Mouse (Mus musculus): ENCODE measurements at regions not wholly inside any gene's neighbourhood (a gene's known extent, or its start where the extent isn't known, plus 50 kb on each side); places are given as distances from the start of the nearest gene placed in this dataset.

- DNase-seq (ENCODE audit: low spot score in 2 of 2): no peak
- intact Hi-C loops (cut with DNase I): no loop called here
Measured at GRCm38 (mm10) chr9:46581844-46582243, 262.1 kb upstream of the 4931429L15Rik start.

GRCm38 (mm10) chr9:46562301-46562700, 242.5 kb upstream of the 4931429L15Rik start:
- intact Hi-C loops (cut with DNase I): no loop called here
- no peak for DNase-seq (ENCODE audit: low spot score in 2 of 2)

GRCm38 (mm10) chr9:46558481-46558880, 238.7 kb upstream of the 4931429L15Rik start:
- DNase-seq (ENCODE audit: low spot score in 2 of 2): no peak
- intact Hi-C loops (cut with DNase I): no loop called here

GRCm38 (mm10) chr9:46557781-46558180, 238.0 kb upstream of the 4931429L15Rik start:
- DNase-seq (ENCODE audit: low spot score in 2 of 2): no peak
- intact Hi-C loops (cut with DNase I): no loop called here

- DNase-seq (ENCODE audit: low spot score in 2 of 2): no peak
- intact Hi-C loops (cut with DNase I): no loop called here
Measured at GRCm38 (mm10) chr9:46555156-46555555, 235.4 kb upstream of the 4931429L15Rik start.

GRCm38 (mm10) chr9:46554586-46555152, 234.9 kb upstream of the 4931429L15Rik start:
- no peak for DNase-seq (ENCODE audit: low spot score in 2 of 2)
- intact Hi-C loops (cut with DNase I): no loop called here

GRCm38 (mm10) chr9:46549416-46549815, 229.6 kb upstream of the 4931429L15Rik start:
- intact Hi-C loops (cut with DNase I): no loop called here

GRCm38 (mm10) chr9:46544326-46544725, 224.5 kb upstream of the 4931429L15Rik start:
- no peak for DNase-seq (ENCODE audit: low spot score in 2 of 2)
- intact Hi-C loops (cut with DNase I): no loop called here

More at GRCm38 (mm10) chr9:46549416-46549815, 229.6 kb upstream of the 4931429L15Rik start:
- no peak for DNase-seq (ENCODE audit: low spot score in 2 of 2)

- DNase-seq (ENCODE audit: low spot score in 2 of 2): no peak
- intact Hi-C loops (cut with DNase I): no loop called here
Measured at GRCm38 (mm10) chr9:46541001-46541400, 221.2 kb upstream of the 4931429L15Rik start.

GRCm38 (mm10) chr9:46538616-46539015, 218.8 kb upstream of the 4931429L15Rik start:
- no peak for DNase-seq (ENCODE audit: low spot score in 2 of 2)
- intact Hi-C loops (cut with DNase I): no loop called here

GRCm38 (mm10) chr9:46516401-46517130, 196.8 kb upstream of the 4931429L15Rik start:
- intact Hi-C loops (cut with DNase I): no loop called here
- DNase-seq (ENCODE audit: low spot score in 2 of 2): peak in 1 of 2 experiments; percentile 32

- peak in 1 of 2 experiments; percentile 43 for DNase-seq (ENCODE audit: low spot score in 2 of 2)
- intact Hi-C loops (cut with DNase I): loop anchor here (5.0 kb wide), 1 partner anchor 90 kb away; no protein-coding TSS in a partner anchor
Measured at GRCm38 (mm10) chr9:46512276-46513051, 192.7 kb upstream of the 4931429L15Rik start.

- intact Hi-C loops (cut with DNase I): loop anchor here (5.0 kb wide), 1 partner anchor 91 kb away; no protein-coding TSS in a partner anchor
- peak; percentile 36 to 37 for DNase-seq (ENCODE audit: low spot score in 2 of 2)
Measured at GRCm38 (mm10) chr9:46511307-46511706, 191.5 kb upstream of the 4931429L15Rik start.

- intact Hi-C loops (cut with DNase I): loop anchor here (5.0 to 10.0 kb wide), 2 partner anchors 92 to 125 kb away; no protein-coding TSS in a partner anchor
- no peak for DNase-seq (ENCODE audit: low spot score in 2 of 2)
Measured at GRCm38 (mm10) chr9:46509896-46510295, 190.1 kb upstream of the 4931429L15Rik start.

GRCm38 (mm10) chr9:46509458-46509857, 189.7 kb upstream of the 4931429L15Rik start:
- intact Hi-C loops (cut with DNase I): loop anchor here (10.0 kb wide), 1 partner anchor 125 kb away; no protein-coding TSS in a partner anchor
- no peak for DNase-seq (ENCODE audit: low spot score in 2 of 2)

- intact Hi-C loops (cut with DNase I): loop anchor here (10.0 kb wide), 1 partner anchor 122 kb away; no protein-coding TSS in a partner anchor
Measured at GRCm38 (mm10) chr9:46507036-46507435, 187.2 kb upstream of the 4931429L15Rik start.

GRCm38 (mm10) chr9:46504536-46504935, 184.8 kb upstream of the 4931429L15Rik start:
- intact Hi-C loops (cut with DNase I): loop anchor here (10.0 kb wide), 1 partner anchor 120 kb away; no protein-coding TSS in a partner anchor
- no peak for DNase-seq (ENCODE audit: low spot score in 2 of 2)

More at GRCm38 (mm10) chr9:46507036-46507435, 187.2 kb upstream of the 4931429L15Rik start:
- DNase-seq (ENCODE audit: low spot score in 2 of 2): no peak

GRCm38 (mm10) chr9:46504133-46504416, 184.3 kb upstream of the 4931429L15Rik start:
- intact Hi-C loops (cut with DNase I): loop anchor here (10.0 kb wide), 1 partner anchor 119 kb away; no protein-coding TSS in a partner anchor
- DNase-seq (ENCODE audit: low spot score in 2 of 2): no peak

GRCm38 (mm10) chr9:46503321-46504132, 183.7 kb upstream of the 4931429L15Rik start:
- no peak for DNase-seq (ENCODE audit: low spot score in 2 of 2)

More at GRCm38 (mm10) chr9:46503321-46504132, 183.7 kb upstream of the 4931429L15Rik start:
- intact Hi-C loops (cut with DNase I): loop anchor here (10.0 kb wide), 1 partner anchor 119 kb away; no protein-coding TSS in a partner anchor
